Mouse (Mus musculus) neural tube, embryonic 13.5 days (tissue): ENCODE results near the gene Akr1c14. TPM values are rescaled to one million over a fixed set of nuclear protein-coding genes. Genes with fewer than 3 reads are reported as not detected.

Source experiments
- ATAC-seq: fragments of 200-750 bp; cut with Nextera tagmentation; 2 replicates; pipeline ENCODE4 v1.8.0; 2017; ENCODE audit warnings: low read depth, mild to moderate bottlenecking, moderate TSS enrichment, moderate library complexity
- H3K27ac ChIP-seq: fragments of 300-500 bp; sonication (generic); replicated peaks from 2 replicates; pipeline ENCODE4 v1.5.1; 2015; ENCODE audit warnings: moderate library complexity, mild to moderate bottlenecking, inconsistent platforms
- H3K27me3 ChIP-seq: fragments of 300-500 bp; sonication (generic); 2 replicates; pipeline ENCODE4 v1.6.1; 2015; ENCODE audit warnings: mild to moderate bottlenecking, inconsistent platforms
- H3K36me3 ChIP-seq: fragments of 300-500 bp; sonication (generic); 2 replicates; pipeline ENCODE4 v1.6.1; 2015; ENCODE audit warnings: mild to moderate bottlenecking, inconsistent platforms
- H3K4me1 ChIP-seq: fragments of 300-500 bp; sonication (generic); replicated peaks from 2 replicates; pipeline ENCODE4 v1.6.1; 2015; ENCODE audit warnings: inconsistent platforms
- H3K4me2 ChIP-seq: fragments of 300-500 bp; sonication (generic); 2 replicates; pipeline ENCODE4 v1.6.1; 2015; ENCODE audit warnings: inconsistent platforms, mild to moderate bottlenecking, moderate library complexity
- H3K4me3 ChIP-seq: fragments of 300-500 bp; sonication (generic); 2 replicates; pipeline ENCODE4 v1.5.1; 2015; ENCODE audit warnings: mild to moderate bottlenecking, inconsistent platforms
- H3K9ac ChIP-seq: fragments of 300-500 bp; sonication (generic); 2 replicates; pipeline ENCODE4 v1.6.1; 2015; ENCODE audit warnings: moderate library complexity, mild to moderate bottlenecking, inconsistent platforms
- H3K9me3 ChIP-seq: fragments of 300-500 bp; sonication (generic); 2 replicates; pipeline ENCODE4 v1.6.1; 2016; ENCODE audit warnings: inconsistent platforms
- WGBS: fragments of 180-500 bp; shearing (Covaris S2); methylation state at CpG from one replicate; pipeline ENCODE4 v1.1.7; 2015; 5-methylcytosine and 5-hydroxymethylcytosine counted together
- polyA plus RNA-seq: library from polyadenylated mRNA; unstranded; fragments of >200 nt; fragmentation: Nextera tagmentation; extraction: Ambion mirVana; gene quantifications from 2 replicates; pipeline ENCODE4 v1.2.1, GENCODE M21; 2015

Akr1c14 gene
- 0.79 and 0.88 TPM in 2 replicates for polyA plus RNA-seq

GRCm38 (mm10) chr13:4048719-4049118, at the start of gene Akr1c14:
Gene Akr1c14 (plus strand): TSS chr13:4049011.
- Histone ChIP-seq H3K9me3 (no peaks in the 10 kb centered on the region), H3K36me3 (no peaks in the 10 kb centered on the region), H3K9ac (no peak within 1 kb of the TSS), H3K4me2 (no peak within 1 kb of the TSS), H3K27me3 (no peaks in the 10 kb centered on the region), H3K4me3 (no peak within 1 kb of the TSS), H3K4me1 (no peaks in the 10 kb centered on the region), H3K27ac (no peak within 1 kb of the TSS)
- 62% methylated on average over 2 of the region's 2 CpGs for WGBS
- no peak for ATAC-seq

GRCm38 (mm10) chr13:4001687-4002086, 47.1 kb upstream of the Akr1c14 start:
- H3K4me1 ChIP-seq, result no peaks in the 10 kb centered on the region
- H3K27ac ChIP-seq, result no peak overlapping the region
- ATAC-seq, result no peak
- no peak overlapping the region for H3K4me2 ChIP-seq
- no peak overlapping the region for H3K4me3 ChIP-seq
- WGBS, result 15% methylated on average over 3 of the region's 3 CpGs
- no peaks in the 10 kb centered on the region for H3K9me3 ChIP-seq
- no peak overlapping the region for H3K9ac ChIP-seq
- no peaks in the 10 kb centered on the region for H3K27me3 ChIP-seq
- no peaks in the 10 kb centered on the region for H3K36me3 ChIP-seq

- no peak overlapping the region for H3K4me2 ChIP-seq
These were observed 38.0 kb upstream of the Akr1c14 start for GRCm38 (mm10) chr13:4010784-4011183.

DNA sequence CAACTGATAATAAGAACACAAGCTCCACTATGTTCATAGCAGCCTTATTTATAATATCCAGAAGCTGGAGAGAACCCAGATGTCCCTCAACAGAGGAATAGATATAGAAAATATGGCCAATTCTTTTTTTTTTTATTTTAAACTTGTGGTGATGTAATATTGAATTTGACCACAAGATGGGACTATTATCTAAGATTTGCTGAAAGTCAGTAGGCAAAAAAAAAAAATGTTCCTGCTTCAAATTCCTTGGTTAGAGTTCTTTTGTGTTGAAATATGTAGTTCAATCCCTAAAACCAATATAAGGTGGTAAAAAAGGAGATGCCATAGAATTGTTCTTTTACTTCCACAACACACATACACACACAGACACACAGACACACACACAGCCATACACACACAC, 35.0 kb upstream of the Akr1c14 start:
- Histone ChIP-seq H3K9ac (no peak overlapping the region), H3K4me3 (no peak overlapping the region), H3K27ac (no peak overlapping the region), H3K36me3 (no peaks in the 10 kb centered on the region), H3K4me2 (no peak overlapping the region), H3K27me3 (no peaks in the 10 kb centered on the region), H3K9me3 (no peaks in the 10 kb centered on the region), H3K4me1 (no peaks in the 10 kb centered on the region)
- ATAC-seq, result no peak

More at GRCm38 (mm10) chr13:4010784-4011183, 38.0 kb upstream of the Akr1c14 start:
- 83% methylated on average over 4 of the region's 4 CpGs for WGBS
- Histone ChIP-seq H3K27ac (no peak overlapping the region), H3K4me1 (no peaks in the 10 kb centered on the region), H3K27me3 (no peaks in the 10 kb centered on the region), H3K9ac (no peak overlapping the region), H3K9me3 (no peaks in the 10 kb centered on the region), H3K4me3 (no peak overlapping the region), H3K36me3 (no peaks in the 10 kb centered on the region)
- no peak for ATAC-seq

DNA sequence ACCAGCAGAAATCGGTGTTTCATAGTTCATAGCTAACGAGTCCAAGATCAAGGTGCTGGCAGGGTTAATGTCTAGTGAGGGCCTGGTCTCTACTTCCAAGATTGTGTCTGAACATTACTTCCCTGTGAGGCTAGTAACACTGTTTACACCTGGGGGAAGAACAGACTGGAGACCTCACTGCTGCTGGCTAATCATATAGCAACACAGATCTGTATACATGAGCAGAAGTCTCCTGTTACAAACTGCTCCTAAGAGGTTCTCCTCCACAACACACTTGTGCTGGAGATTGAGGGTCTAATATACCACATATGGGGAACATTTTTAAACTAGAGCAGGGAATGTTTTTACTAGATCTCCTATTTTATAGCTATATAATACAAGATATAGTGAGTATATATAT, 18.9 kb upstream of the Akr1c14 start:
- Histone ChIP-seq H3K4me1 (no peaks in the 10 kb centered on the region), H3K9me3 (no peaks in the 10 kb centered on the region), H3K4me3 (no peak overlapping the region), H3K27ac (no peak overlapping the region), H3K36me3 (no peaks in the 10 kb centered on the region), H3K9ac (no peak overlapping the region), H3K4me2 (no peak overlapping the region), H3K27me3 (no peaks in the 10 kb centered on the region)
- ATAC-seq, result no peak
- WGBS, result 96% methylated on average over 2 of the region's 2 CpGs

GRCm38 (mm10) chr13:4032512-4032911, 16.3 kb upstream of the Akr1c14 start:
- WGBS, result 79% methylated on average over 3 of the region's 3 CpGs

DNA sequence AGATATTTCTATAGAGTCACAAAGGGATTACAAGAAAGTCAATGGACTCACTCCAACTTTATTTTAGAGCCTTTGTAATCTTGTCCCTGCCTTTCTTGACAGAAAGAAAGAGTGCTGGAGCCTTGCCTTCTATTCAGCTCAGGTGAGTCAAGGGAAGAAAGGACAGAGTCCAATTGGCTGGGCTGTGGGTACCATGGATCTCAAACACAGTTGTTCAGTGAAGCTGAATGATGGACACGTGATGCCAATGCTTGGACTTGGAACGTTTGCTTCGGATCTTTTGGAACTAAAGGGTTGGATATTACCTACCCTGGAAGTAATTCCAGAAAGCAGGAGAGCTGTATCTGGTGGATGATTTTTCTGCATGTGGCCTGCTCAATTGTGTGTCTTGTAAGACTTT, 13.8 kb upstream of the Akr1c14 start:
- Histone ChIP-seq H3K4me2 (no peak overlapping the region), H3K9me3 (no peaks in the 10 kb centered on the region), H3K36me3 (no peaks in the 10 kb centered on the region), H3K4me1 (no peaks in the 10 kb centered on the region), H3K27me3 (no peaks in the 10 kb centered on the region), H3K27ac (no peak overlapping the region), H3K4me3 (no peak overlapping the region), H3K9ac (no peak overlapping the region)
- ATAC-seq, result no peak
- WGBS, result 74% methylated on average over 3 of the region's 3 CpGs

More at GRCm38 (mm10) chr13:4032512-4032911, 16.3 kb upstream of the Akr1c14 start:
- ATAC-seq, result no peak
- H3K27ac ChIP-seq, result no peak overlapping the region
- H3K9ac ChIP-seq, result no peak overlapping the region
- no peak overlapping the region for H3K4me3 ChIP-seq
- no peaks in the 10 kb centered on the region for H3K27me3 ChIP-seq
- no peaks in the 10 kb centered on the region for H3K36me3 ChIP-seq
- H3K4me2 ChIP-seq, result no peak overlapping the region
- no peaks in the 10 kb centered on the region for H3K4me1 ChIP-seq
- no peaks in the 10 kb centered on the region for H3K9me3 ChIP-seq

- Histone ChIP-seq H3K4me2 (no peak overlapping the region), H3K9me3 (no peaks in the 10 kb centered on the region), H3K9ac (no peak overlapping the region), H3K27me3 (no peaks in the 10 kb centered on the region), H3K27ac (no peak overlapping the region), H3K36me3 (no peaks in the 10 kb centered on the region), H3K4me1 (no peaks in the 10 kb centered on the region), H3K4me3 (no peak overlapping the region)
- no peak for ATAC-seq
- 77% methylated on average over 3 of the region's 3 CpGs for WGBS
These were observed 2.7 kb upstream of the Akr1c14 start for GRCm38 (mm10) chr13:4046113-4046512.

DNA sequence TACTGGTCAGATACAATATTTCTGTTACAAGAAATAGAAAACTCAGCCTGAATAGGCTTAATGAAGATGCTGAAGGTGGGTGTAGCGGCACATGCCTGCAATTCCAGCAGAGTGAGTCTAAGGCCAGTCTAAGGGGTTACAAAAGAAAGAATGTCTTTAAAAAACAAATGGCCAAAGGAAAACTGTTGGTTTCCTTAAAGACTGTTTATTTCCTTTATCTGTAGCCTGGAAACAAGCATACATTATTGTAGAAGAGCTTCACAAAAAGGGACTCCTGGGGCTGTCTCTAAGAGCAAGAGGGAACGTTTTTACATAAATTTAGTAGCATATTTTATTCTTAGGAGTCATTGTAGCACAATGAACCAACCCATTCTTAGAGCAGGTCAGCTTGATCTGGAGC, 2.0 kb upstream of the Akr1c14 start:
- no peak for ATAC-seq
- H3K27ac ChIP-seq, result no peak overlapping the region
- H3K9me3 ChIP-seq, result no peaks in the 10 kb centered on the region
- no peak overlapping the region for H3K9ac ChIP-seq
- no peaks in the 10 kb centered on the region for H3K36me3 ChIP-seq
- WGBS, result 28% methylated on average over 2 of the region's 2 CpGs
- no peaks in the 10 kb centered on the region for H3K4me1 ChIP-seq
- H3K27me3 ChIP-seq, result no peaks in the 10 kb centered on the region
- no peak overlapping the region for H3K4me2 ChIP-seq
- H3K4me3 ChIP-seq, result no peak overlapping the region

DNA sequence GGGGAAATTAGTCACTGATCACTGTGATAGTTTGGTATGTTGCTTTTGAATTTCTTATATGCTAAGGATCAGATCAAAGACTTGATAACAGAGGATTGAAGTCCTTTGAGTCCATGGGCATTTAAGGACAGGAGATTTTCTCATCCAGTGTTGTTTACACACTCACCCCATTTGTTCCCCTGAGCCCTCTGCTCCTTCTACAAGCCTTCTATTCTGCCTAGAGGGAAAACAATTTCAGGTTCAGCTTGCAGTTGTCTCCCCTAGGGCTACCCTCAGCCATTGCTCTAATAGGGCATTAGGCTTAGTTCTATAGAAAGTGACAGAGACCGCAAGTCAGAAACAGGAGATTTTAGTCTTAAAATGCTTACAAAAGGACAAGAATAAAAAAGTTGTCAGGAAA, 585 bp upstream of the Akr1c14 start:
- H3K9me3 ChIP-seq, result no peaks in the 10 kb centered on the region
- H3K36me3 ChIP-seq, result no peaks in the 10 kb centered on the region
- H3K9ac ChIP-seq, result no peak overlapping the region
- ATAC-seq, result no peak
- H3K27me3 ChIP-seq, result no peaks in the 10 kb centered on the region
- 92% methylated on average over 1 of the region's 1 CpGs for WGBS
- H3K4me2 ChIP-seq, result no peak overlapping the region
- no peak overlapping the region for H3K27ac ChIP-seq
- no peak overlapping the region for H3K4me3 ChIP-seq
- H3K4me1 ChIP-seq, result no peaks in the 10 kb centered on the region

- Histone ChIP-seq H3K4me1 (no peaks in the 10 kb centered on the region), H3K9me3 (no peaks in the 10 kb centered on the region), H3K9ac (no peak overlapping the region), H3K4me3 (no peak overlapping the region), H3K36me3 (no peaks in the 10 kb centered on the region), H3K4me2 (no peak overlapping the region), H3K27ac (no peak overlapping the region), H3K27me3 (no peaks in the 10 kb centered on the region)
- no peak for ATAC-seq
These were observed 844 bp downstream of the Akr1c14 start for GRCm38 (mm10) chr13:4049655-4050054.

GRCm38 (mm10) chr13:4055450-4055849, 6.6 kb downstream of the Akr1c14 start:
- Histone ChIP-seq H3K4me3 (no peak overlapping the region), H3K36me3 (no peaks in the 10 kb centered on the region), H3K9me3 (no peaks in the 10 kb centered on the region), H3K9ac (no peak overlapping the region), H3K27ac (no peak overlapping the region), H3K4me1 (0 out of 2 replicates have a peak, but pooled peaks cover 3% of the 10 kb centered on the region), H3K27me3 (no peaks in the 10 kb centered on the region), H3K4me2 (no peak overlapping the region)
- 80% methylated on average over 3 of the region's 3 CpGs for WGBS
- ATAC-seq, result no peak

GRCm38 (mm10) chr13:4056211-4056610, 7.4 kb downstream of the Akr1c14 start:
- Histone ChIP-seq H3K27me3 (no peaks in the 10 kb centered on the region), H3K36me3 (no peaks in the 10 kb centered on the region), H3K9me3 (no peaks in the 10 kb centered on the region), H3K27ac (no peak overlapping the region), H3K9ac (no peak overlapping the region), H3K4me1 (0 out of 2 replicates have a peak, but pooled peaks cover 3% of the 10 kb centered on the region), H3K4me3 (no peak overlapping the region), H3K4me2 (no peak overlapping the region)
- ATAC-seq, result no peak
- WGBS, result 86% methylated on average over 2 of the region's 2 CpGs
